Mouse (Mus musculus) hindbrain, postnatal 0 days (tissue): ENCODE measurements around the gene Ociad1. TPM values are rescaled to one million over a fixed set of nuclear protein-coding genes. Genes with fewer than 3 reads are reported as not detected.
A peak's percentile ranks its signal among the peaks of the same experiment; 100 is the strongest.

ENCODE experiments used
- ATAC-seq: fragments of 200-750 bp; cut with Nextera tagmentation; 2 replicates; pipeline ENCODE4 v1.8.0; 2017; ENCODE audit warnings: mild to moderate bottlenecking, moderate TSS enrichment, moderate library complexity
- DNase-seq: peaks from one replicate; pipeline ENCODE4 v3.0.0-alpha.2; 2015; ENCODE audit warnings: low spot score
- H3K27ac ChIP-seq: fragments of 300-500 bp; sonication (generic); 2 replicates; pipeline ENCODE4 v1.5.1; 2014; ENCODE audit warnings: mild to moderate bottlenecking
- H3K27me3 ChIP-seq: fragments of 300-500 bp; sonication (generic); 2 replicates; pipeline ENCODE4 v1.6.1; 2014; ENCODE audit warnings: low read length, mixed read lengths; ENCODE audit not compliant: insufficient read depth
- H3K36me3 ChIP-seq: fragments of 300-500 bp; sonication (generic); 2 replicates; pipeline ENCODE4 v1.6.1; 2014; ENCODE audit warnings: low read length, mixed read lengths; ENCODE audit not compliant: insufficient read depth
- H3K4me1 ChIP-seq: fragments of 300-500 bp; sonication (generic); 2 replicates; pipeline ENCODE4 v1.6.1; 2014; ENCODE audit warnings: antibody characterized with exemption, low read length, mixed read lengths; ENCODE audit not compliant: insufficient read depth
- H3K4me2 ChIP-seq: fragments of 300-500 bp; sonication (generic); 2 replicates; pipeline ENCODE4 v1.6.1; 2014; ENCODE audit warnings: low read depth, mild to moderate bottlenecking, low read length, moderate library complexity, mixed read lengths
- H3K4me3 ChIP-seq: fragments of 300-500 bp; sonication (generic); 2 replicates; pipeline ENCODE4 v1.5.1; 2014; ENCODE audit warnings: low read length
- H3K9ac ChIP-seq: fragments of 300-500 bp; sonication (generic); replicated peaks from 2 replicates; pipeline ENCODE4 v1.6.1; 2014; ENCODE audit warnings: mild to moderate bottlenecking, low read length, moderate library complexity, mixed read lengths
- H3K9me3 ChIP-seq: fragments of 300-500 bp; sonication (generic); 2 replicates; pipeline ENCODE4 v1.6.1; 2016; ENCODE audit warnings: low read length, mixed read lengths
- CTCF ChIP-seq: IDR thresholded peaks from 2 replicates; pipeline ENCODE4 v1.5.1; 2016; ENCODE audit warnings: antibody characterized with exemption, control low read depth, low read depth
- WGBS: fragments of 180-500 bp; shearing (Covaris S2); extraction: QIAGEN DNeasy Blood & Tissue Kit; methylation state at CpG from one replicate; pipeline ENCODE4 v1.1.7; 2014; 5-methylcytosine and 5-hydroxymethylcytosine counted together
- polyA plus RNA-seq: library from polyadenylated mRNA; unstranded; fragments of >200 nt; fragmentation: Nextera tagmentation; extraction: Ambion mirVana; gene quantifications from 2 replicates; pipeline ENCODE4 v1.2.1, GENCODE M21; 2015
- total RNA-seq: library from RNA; depleted of rRNA; stranded (reverse); fragments of >200 nt; gene quantifications from 2 replicates; pipeline ENCODE4 v1.2.3, GENCODE M21; 2014

The Ociad1 gene
- total and polyA plus RNA-seq, 2 experiments from 2014 or later = 138 to 386 TPM

- H3K9me3 ChIP-seq = no peaks in the 10 kb centered on the region
Measured at GRCm38 (mm10) chr5:73331002-73331401, 38.4 kb downstream of the Ociad1 start.

GRCm38 (mm10) chr5:73336448-73336847, 43.9 kb downstream of the Ociad1 start:
- WGBS = 94% methylated on average over 5 of the region's 5 CpGs
- no peak overlapping the region for H3K4me2 ChIP-seq
- no peaks in the 10 kb centered on the region for H3K4me1 ChIP-seq
- no peaks in the 10 kb centered on the region for H3K36me3 ChIP-seq
- no peak overlapping the region for H3K4me3 ChIP-seq
- no peaks in the 10 kb centered on the region for H3K27me3 ChIP-seq
- H3K9me3 ChIP-seq = no peaks in the 10 kb centered on the region
- no peak overlapping the region for H3K9ac ChIP-seq
- no peak for TF ChIP-seq CTCF
- ATAC-seq (no peak), DNase-seq (no peak)
- H3K27ac ChIP-seq = no peak overlapping the region

More at GRCm38 (mm10) chr5:73331002-73331401, 38.4 kb downstream of the Ociad1 start:
- WGBS = 58% methylated on average over 4 of the region's 4 CpGs
- Histone ChIP-seq H3K4me2 (no peak overlapping the region), H3K9ac (no peak overlapping the region), H3K4me1 (no peaks in the 10 kb centered on the region), H3K27me3 (no peaks in the 10 kb centered on the region), H3K4me3 (no peak overlapping the region), H3K27ac (no peak overlapping the region), H3K36me3 (no peaks in the 10 kb centered on the region)
- DNase-seq (no peak), ATAC-seq (no peak)
- TF ChIP-seq CTCF = no peak

GRCm38 (mm10) chr5:73337961-73338831, 45.6 kb downstream of the Ociad1 start:
- DNase-seq (peak; percentile 66), ATAC-seq (peak; percentile 75)
- H3K4me1 ChIP-seq = no peaks in the 10 kb centered on the region
- WGBS = 2% methylated on average over 28 of the region's 41 CpGs
- no peaks in the 10 kb centered on the region for H3K27me3 ChIP-seq
- H3K27ac ChIP-seq = peak overlapping the region; percentile 60
- TF ChIP-seq CTCF = no peak
- H3K36me3 ChIP-seq = no peaks in the 10 kb centered on the region
- no peaks in the 10 kb centered on the region for H3K9me3 ChIP-seq
- H3K9ac ChIP-seq = peak overlapping the region; percentile 68
- H3K4me3 ChIP-seq = peak overlapping the region; percentile 65
- peak overlapping the region; percentile 67 for H3K4me2 ChIP-seq

GRCm38 (mm10) chr5:73338832-73339163, 46.2 kb downstream of the Ociad1 start:
- Histone ChIP-seq H3K9ac (peak overlapping the region; percentile 68), H3K4me2 (peak overlapping the region; percentile 67), H3K9me3 (no peaks in the 10 kb centered on the region), H3K4me3 (peak overlapping the region; percentile 65), H3K27ac (peak overlapping the region; percentile 60; the same call in 1 of the 2 replicates), H3K4me1 (no peaks in the 10 kb centered on the region), H3K36me3 (no peaks in the 10 kb centered on the region), H3K27me3 (no peaks in the 10 kb centered on the region)
- WGBS = 38% methylated on average over 14 of the region's 14 CpGs
- TF ChIP-seq CTCF = no peak
- DNase-seq (peak; percentile 39), ATAC-seq (peak; percentile 45)

- ATAC-seq (no peak), DNase-seq (no peak)
- H3K27ac ChIP-seq = no peak overlapping the region
- no peaks in the 10 kb centered on the region for H3K4me1 ChIP-seq
- no peak overlapping the region for H3K4me3 ChIP-seq
- TF ChIP-seq CTCF = no peak
- H3K27me3 ChIP-seq = no peaks in the 10 kb centered on the region
- no peaks in the 10 kb centered on the region for H3K9me3 ChIP-seq
- WGBS = 82% methylated on average over 9 of the region's 9 CpGs
- H3K36me3 ChIP-seq = no peaks in the 10 kb centered on the region
- no peak overlapping the region for H3K9ac ChIP-seq
- H3K4me2 ChIP-seq = no peak overlapping the region
Measured at GRCm38 (mm10) chr5:73339779-73340722, 47.5 kb downstream of the Ociad1 start.

GRCm38 (mm10) chr5:73340723-73341235, 48.2 kb downstream of the Ociad1 start, which contains the start of gene Ociad2:
TSS of gene Ociad2 (minus strand) at chr5:73341028.
- Histone ChIP-seq H3K4me1 (no peaks in the 10 kb centered on the region), H3K9me3 (no peaks in the 10 kb centered on the region), H3K27me3 (no peaks in the 10 kb centered on the region), H3K27ac (no peak within 1 kb of the TSS), H3K4me2 (no peak within 1 kb of the TSS), H3K4me3 (no peak within 1 kb of the TSS), H3K9ac (no peak within 1 kb of the TSS), H3K36me3 (no peaks in the 10 kb centered on the region)
- no peak for ATAC-seq
- DNase-seq = no peak
- 71% methylated on average over 8 of the region's 8 CpGs for WGBS
- TF ChIP-seq CTCF = no peak
